Mouse (Mus musculus): Measurements from ENCODE around the gene Shcbp1.
"Not testable (repeated sequence)": the region's sequence is repeated elsewhere in the genome, so short reads cannot be mapped to it uniquely, and the experiment has no call there.

The Shcbp1 gene

GRCm38 (mm10) chr8:4779254-4780055, at the start of gene Shcbp1:
TSS of gene Shcbp1 (minus strand) at chr8:4779567.
- DNase-seq: peak; percentile 97

GRCm38 (mm10) chr8:4808831-4809230, 29.5 kb upstream of the Shcbp1 start:
- no peak for DNase-seq

DNA sequence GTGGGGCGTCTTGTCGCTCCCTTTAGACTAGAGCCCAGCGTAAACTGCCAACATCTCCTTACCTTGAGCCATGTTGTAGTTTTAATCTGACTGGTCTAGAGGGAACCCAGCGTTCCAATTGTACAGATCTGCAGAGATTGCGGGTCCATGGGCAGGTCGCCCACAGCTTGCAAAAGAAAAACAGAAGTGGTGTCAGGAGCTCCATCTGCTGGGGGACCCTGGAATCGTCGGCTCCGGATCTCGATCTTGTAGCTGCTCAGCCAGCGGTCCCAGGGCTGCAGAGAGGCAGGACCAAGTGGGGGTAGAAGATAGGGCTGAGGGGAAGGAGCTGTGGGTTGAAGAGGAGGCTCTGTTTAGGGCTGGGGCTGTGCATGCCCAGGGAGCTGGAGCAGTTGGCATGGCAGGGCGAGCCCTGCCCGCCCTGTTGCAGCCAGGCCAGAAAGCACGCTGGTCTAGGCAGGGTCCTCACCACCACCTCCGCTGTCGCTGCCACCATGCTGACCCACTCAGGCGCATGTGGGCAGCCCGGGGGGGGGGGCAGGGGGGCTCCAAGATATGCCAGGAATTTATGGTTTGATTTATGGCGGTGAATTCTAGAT, 21.3 kb upstream of the Shcbp1 start:
- peak; percentile 57 for DNase-seq

DNA sequence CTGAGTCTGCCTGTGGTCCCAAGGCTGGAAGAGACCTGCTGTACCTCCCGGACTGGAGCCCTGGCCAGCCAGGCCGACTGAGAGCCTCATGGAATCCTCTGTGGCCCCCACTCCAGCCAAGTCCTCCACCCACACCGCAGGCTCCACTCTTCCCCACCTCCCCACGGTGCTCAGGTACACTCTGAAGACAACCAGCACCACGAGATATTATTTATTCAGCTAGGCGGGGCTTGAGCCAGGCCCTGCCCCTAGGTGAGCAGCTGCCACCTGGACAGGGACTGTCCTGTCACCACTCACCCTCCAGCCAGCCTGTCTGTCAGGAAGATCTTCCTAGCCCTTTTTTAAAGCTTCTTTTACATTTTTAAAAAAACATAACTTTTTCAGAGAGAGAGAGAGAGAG, 1.1 kb downstream of the Shcbp1 start:
- no peak for DNase-seq

- no peak for DNase-seq
These were observed 14.6 kb downstream of the Shcbp1 start for GRCm38 (mm10) chr8:4764751-4765150.

- no peak for DNase-seq
These were observed 26.3 kb downstream of the Shcbp1 start for GRCm38 (mm10) chr8:4753048-4753447.

GRCm38 (mm10) chr8:4730942-4731341, 48.4 kb downstream of the Shcbp1 start:
- DNase-seq: no peak

GRCm38 (mm10) chr8:4715546-4715945, 63.8 kb downstream of the Shcbp1 start:
- DNase-seq: no peak

GRCm38 (mm10) chr8:4708346-4708745, 71.0 kb downstream of the Shcbp1 start:
- DNase-seq: not testable (repeated sequence)

- DNase-seq: not testable (repeated sequence)
These were observed 71.5 kb downstream of the Shcbp1 start for GRCm38 (mm10) chr8:4707916-4708315.

DNA sequence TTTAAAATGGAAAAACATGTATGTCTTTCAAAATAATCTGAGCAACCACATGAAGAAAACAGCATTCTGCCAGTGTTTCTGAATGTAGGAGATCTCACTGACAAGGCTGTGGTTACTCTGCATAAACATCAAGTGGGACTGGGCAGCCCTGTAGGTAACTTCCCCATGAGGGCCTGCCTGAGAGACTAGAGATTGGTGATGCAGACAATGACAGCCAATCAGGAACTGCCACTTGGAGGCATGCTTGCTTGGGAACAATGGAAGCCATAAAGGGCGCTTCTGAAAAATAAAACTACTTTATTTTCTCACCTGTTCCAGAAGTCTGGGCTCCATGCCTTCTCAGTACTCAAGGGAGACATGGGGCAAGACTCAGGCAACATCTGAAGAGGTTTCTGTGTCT, 87.7 kb downstream of the Shcbp1 start:
- DNase-seq: no peak

All from kidney, postnatal 10 days (tissue).